Mouse (Mus musculus): ENCODE data around the gene Bcl2l2.

Bcl2l2 gene

DNA sequence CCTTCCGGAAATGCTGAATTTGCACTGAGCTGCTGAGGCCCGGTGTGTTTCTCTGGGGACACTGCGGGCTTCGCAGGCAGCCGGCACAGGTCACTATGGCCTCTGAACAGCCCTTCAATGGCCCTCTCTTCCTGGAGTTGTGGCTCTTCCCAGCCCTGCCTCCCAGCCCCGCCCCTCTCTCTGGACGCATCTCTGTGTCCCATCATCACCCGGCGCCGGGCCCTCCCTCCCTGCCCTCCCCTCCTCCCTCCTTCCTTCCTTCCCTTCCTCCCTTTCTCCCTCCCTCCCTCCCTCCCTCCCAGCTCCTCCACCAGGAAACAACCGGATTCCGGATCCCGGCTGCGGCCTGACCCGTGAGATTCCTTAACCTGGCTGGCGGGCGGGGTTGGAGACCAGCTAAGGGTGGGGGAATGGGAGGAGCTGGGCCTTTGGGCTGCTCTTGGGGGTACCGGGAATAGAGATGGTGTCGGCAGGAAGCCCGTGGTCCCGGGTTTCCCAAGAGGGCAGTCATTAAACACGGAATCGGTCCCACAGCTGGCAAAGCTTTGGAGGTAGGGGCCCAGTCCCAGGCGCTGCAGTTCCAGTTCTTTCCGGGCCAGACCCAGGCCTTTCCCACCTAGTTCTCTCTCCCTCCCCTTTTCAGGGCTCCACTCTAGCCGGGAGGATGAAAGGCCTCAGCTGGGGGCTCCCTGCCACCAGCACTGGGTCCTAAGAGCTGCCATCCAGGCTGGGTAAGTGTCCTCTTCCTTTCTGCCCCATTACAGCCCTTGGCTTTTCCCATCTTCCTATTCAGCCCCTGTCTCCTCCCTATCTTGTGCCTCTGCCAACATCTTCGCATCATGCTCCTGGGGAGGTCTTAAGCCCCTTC is at the start of gene Bcl2l2, which contains the start of gene Gm20521:
Gene Bcl2l2, plus strand, starts transcription at position 224 of the 868 bp plus-strand sequence.
Gene Gm20521, plus strand, starts transcription at position 288 of the 868 bp plus-strand sequence.
- peak; percentile 82 for DNase-seq (ENCODE audit: low spot score)

DNA sequence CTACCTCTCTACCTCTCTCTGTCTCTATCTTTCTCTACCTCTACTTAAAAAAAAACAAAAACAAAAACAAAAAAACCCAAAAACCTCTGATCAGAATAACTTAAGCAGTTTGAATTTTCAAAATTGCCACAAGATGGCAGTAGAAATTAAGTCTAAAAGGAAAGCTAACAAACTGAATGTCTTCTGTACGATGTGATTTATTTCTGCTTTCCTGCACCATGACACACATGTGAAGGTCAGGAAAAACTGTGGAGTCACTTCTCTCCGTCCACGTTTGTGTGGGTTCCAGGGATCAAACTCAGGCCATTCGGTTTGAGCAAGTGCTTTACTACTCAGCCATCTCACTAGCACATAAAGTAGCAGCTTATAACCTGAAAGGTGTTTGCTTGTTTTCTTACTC is 39.7 kb upstream of the Bcl2l2 start:
- peak; percentile 34 for DNase-seq (ENCODE audit: low spot score)

DNA sequence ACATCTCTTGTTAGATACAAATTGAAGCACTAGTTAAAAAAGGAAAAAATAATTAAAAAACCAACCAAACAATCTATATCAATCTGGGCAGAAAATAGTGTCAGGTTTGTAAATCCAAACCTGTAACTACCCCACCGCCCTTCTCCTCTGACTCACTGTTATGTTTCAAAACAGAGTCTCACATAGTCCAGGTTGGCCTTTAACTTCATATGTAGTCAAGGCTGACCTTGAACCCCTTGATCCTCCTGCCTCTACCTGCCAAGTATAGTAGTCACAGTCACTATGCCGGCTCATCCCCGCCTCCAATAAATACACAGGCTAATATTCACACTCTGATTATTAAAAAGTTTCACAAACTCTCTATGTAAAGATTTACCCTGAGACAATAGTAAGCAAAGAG is 27.5 kb upstream of the Bcl2l2 start:
- DNase-seq (ENCODE audit: low spot score): no peak

DNA sequence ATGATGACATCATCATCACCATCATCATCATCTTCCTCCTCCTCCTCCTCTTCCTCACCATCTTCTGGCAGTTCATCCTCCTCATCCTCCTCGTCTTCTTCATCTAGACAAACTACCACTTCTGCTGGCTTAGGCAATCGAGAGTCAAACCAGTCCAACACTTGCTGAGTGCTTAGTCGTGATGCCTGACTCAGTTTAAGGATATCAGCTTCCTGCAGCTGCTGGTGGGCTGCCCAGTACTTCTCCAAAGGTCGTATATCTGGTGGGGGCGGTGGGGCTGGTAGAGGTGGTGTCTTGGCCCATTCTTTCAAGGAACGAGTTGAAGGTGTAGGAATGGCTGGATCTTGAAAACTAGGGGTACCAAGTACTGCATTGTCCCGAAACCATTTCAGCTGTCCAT is 26.5 kb upstream of the Bcl2l2 start:
- DNase-seq (ENCODE audit: low spot score): no peak

DNA sequence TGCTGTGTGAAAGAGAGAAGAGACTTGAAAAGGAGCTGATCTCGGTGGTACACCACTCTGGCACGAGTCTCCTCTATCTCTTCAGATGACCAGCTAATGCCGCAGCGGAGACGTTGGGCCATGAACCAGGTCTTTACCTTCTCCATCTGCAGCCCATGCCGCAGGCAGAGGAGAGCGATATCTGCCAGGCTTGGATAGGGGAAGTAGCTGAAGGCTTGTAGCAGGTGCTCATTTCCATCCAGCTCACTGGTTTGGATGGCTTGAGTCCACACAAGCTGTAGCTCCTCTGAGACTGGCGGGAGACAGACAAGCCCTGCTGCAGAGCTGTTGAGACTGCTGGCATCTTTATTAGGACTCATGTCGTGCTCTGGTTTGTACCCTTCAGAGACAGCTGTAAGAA is 25.3 kb upstream of the Bcl2l2 start:
- no peak for DNase-seq (ENCODE audit: low spot score)

DNA sequence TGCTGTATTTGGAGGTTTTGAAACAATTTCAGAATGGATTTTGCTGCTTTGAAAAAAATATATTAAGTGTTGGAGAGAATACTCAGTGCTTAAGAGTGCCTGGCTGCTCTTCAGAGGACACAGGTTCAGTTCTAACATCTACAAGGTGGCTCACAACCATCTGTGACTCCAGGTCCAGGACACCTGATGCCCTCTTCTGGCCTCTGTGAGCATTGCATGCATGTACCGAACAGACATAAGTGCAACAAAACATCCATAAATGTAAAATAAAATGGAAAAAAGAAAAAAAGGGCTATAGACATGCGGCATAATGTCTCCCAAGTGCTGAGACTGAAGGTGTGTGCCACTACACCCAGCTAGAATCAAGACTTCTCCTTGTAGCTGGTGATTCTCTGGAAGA is 22.7 kb upstream of the Bcl2l2 start:
- DNase-seq (ENCODE audit: low spot score): peak; percentile 46

DNA sequence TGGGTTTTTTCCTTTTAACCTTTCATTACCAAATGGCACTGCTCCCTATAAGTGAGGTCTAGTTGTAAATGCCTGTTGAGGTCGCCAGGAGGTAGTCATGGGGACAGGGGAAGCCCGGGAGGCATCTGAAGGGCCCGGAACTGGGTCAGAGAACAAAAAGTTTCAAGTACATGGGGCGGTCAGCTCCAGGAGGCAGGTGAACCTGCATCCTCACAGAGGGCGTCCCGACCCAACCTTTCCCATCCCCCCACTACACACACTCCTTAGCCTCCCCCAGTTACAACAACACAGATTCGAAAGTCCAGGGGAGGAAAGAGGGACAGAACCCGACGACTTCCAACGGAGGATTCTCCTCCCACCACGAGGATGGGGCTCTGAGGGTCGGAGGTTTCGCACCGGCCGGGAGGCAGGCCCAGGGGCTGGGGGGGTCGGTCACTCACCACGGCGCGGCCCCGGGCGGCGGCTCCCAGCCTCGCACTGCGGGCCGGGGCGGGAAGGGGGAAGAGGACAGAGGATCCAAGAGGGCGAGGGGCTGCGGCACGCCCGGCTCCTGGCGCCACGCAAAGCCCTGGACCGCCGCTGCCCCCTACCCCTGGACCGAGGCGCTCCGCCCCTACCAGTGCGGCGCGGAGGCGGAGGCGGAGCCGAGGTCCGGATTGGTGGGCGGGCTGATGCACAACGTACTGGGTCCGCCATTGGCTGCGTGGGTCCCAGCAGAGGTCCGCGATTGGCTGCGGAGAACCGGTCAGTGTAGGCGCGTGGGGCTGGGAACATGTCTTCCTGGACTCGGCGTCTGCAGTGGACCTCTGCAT is 19.5 kb upstream of the Bcl2l2 start:
- peak; percentile 94 for DNase-seq (ENCODE audit: low spot score)

DNA sequence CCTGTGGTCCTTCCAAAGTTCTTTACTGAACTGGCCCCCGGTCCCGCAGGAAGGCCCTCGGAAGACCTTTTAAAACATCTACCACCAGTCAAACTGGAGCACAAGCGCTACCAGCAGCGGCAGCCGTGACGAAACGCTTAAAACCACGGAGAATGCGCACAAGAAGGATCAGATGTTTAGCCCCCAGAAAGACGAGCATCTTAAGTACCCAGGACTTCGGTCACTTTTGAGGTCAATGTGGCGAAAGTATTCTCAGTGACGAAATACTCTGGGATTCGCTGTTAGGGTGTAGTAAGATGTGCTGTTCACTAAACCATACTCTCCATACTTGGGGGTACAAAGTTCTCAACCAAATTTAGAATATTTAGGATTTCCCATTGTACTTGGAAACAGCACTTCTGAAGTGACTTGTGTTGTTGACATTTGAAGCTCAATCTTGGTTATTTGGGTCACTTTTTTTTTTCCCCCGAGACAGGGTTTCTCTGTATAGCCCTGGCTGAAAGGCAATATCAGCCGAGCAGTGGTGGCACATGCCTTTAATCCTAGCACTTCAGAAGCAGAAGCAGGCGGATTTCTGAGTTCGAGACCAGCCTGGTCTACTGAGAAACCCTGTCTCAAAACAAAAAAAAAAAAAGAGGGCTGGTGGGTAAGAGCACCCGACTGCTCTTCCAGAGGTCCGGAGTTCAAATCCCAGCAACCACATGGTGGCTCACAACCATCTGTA is 18.7 kb upstream of the Bcl2l2 start:
- DNase-seq (ENCODE audit: low spot score): no peak

DNA sequence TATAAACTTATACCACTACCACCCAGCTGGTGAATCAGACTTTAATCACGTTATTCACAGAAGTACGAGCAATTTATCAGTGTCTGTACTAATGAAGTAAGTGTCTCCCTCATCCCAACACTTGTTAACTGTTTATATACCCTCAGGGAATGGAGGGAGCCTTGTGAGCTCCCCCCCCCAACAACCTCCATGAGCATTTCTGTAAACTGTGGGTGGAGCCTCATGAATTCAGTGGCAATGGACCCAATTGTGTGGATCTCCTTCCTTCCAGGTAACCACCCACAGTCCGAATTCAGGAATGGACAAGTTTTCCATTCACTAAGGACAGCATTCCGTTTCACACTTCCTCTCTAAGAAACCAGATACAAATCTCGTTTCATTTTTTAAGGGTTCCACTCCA is 17.6 kb upstream of the Bcl2l2 start:
- no peak for DNase-seq (ENCODE audit: low spot score)

DNA sequence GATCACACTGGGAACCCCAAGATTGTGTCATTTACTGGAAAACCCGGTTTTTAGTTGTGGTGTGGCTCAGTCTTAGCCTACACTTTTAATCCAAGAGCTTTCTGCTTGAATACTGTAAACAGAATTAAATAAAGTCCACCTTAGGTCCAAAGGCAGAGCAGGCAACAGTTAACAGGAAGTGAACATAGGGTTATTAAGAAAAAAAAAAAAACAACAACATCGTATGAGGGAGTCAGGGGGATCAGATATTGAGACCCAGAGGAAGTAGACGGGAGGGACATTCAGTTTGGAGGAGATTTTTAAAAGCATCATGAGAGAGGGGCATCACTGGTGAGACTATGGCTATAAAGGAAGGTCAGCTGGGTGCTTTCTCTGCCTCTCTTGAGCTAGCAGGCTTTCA is 16.9 kb upstream of the Bcl2l2 start:
- DNase-seq (ENCODE audit: low spot score): no peak

DNA sequence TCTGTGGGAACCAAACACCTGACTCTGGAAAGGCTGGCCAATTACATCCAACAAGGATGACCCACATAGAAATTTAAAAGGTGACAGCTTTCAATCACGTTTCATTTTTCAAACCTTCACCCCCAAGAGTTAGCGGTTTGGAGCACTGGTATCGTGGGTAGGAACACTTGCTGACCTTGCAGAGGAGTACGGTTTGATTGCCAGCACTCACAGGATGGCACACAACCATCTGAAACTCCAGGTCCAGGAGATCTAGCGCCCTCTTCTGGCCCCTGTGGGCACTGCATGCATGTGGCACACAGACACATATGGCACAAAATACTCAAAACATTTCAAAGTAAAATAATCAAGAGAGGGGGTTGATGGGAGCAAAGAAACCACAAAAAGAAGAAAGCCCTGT is 16.2 kb upstream of the Bcl2l2 start:
- DNase-seq (ENCODE audit: low spot score): no peak

DNA sequence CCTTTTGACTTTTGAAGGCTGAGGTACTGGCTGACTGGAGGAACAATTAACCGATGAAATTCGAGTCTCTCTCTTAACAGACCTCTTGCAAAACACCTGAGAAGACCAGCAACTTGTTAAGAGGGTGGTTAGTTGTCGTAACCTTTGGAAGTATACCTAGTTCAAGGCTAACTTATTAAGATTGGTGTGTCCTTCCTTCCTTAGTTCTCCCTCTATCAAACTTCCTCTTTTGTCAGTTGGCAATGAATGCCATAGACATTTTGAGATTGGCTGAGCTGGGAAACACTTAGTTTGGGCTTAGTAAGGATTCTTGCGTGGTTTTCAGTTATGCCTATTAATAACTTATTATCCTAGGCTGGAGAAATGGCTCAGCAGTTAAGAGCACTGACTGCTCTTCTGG is 15.2 kb upstream of the Bcl2l2 start:
- DNase-seq (ENCODE audit: low spot score): no peak

DNA sequence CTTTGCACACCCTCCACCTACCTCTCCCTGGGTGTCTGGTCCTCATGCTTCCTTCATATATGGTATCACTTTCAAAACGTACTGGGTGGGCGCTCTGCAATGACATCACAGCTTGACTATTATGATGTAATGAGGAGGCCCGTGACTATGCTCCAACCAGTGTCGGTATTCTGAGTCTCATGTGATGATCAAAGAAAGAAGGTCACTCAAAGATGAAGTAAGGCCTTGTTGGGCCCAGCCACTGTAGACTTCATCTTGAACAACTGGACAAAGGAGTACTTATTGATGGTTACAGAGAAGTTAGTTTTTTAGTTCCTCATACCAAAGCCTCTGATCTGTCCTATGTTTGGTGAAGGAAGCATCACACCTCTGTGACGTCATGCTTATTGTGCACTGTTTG is 12.3 kb upstream of the Bcl2l2 start, which contains the start of gene Homez:
Gene Homez, minus strand, starts transcription at position 101 of the 400 bp plus-strand sequence.
- DNase-seq (ENCODE audit: low spot score): no peak

DNA sequence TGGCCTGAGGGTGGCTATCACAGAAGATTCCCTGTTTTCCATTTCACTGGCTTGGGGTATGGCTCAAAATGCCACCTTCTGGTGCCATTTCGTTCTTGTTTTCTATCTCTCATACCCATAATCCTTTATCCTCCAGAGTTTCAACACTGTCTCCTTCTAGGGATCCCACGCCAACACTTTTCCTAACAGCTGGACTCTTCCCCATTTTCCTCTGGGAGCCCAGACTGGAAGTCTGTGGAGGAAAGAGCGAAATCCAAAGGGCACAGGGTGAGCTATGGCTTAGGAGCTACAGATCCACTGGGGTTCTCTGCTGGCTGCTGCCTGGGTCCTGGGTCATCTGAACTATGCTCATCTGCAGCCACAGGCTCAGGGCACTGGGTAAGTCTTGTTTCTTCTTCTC is 9.0 kb upstream of the Bcl2l2 start:
- no peak for DNase-seq (ENCODE audit: low spot score)

DNA sequence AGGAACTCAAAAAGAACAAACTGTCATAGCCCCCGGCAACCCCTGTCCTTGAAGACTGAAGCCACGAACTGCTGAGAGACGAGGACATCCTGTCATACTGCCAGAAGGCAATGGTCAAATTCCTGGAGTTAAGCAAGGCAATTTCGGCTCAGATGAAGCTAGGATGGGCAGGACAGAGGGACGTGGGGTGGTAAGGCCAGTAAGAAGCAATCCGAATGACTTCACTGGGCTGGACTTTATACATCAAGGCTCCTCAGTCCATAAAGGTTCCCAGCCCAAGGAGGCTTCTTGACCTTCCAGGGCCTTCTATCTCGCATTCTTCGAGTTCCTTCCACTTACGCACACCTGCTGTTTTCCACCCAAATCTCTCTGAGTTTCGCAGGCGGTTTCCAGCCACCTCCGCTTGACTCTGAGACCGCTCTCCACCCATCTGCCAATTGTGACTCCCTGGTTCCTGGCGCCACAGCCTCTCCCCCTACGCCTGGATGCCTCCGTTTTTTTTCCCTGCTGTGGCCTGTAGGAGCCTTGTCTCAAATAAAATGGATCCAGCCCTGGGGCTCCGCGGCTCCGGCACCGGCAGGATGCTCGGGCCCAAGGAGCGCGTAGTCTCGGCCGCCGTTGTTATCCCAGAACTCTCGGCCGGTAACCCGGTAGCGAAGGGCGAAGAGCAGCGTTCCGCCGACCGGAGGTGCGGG is 7.2 kb upstream of the Bcl2l2 start:
- peak; percentile 23 for DNase-seq (ENCODE audit: low spot score)

DNA sequence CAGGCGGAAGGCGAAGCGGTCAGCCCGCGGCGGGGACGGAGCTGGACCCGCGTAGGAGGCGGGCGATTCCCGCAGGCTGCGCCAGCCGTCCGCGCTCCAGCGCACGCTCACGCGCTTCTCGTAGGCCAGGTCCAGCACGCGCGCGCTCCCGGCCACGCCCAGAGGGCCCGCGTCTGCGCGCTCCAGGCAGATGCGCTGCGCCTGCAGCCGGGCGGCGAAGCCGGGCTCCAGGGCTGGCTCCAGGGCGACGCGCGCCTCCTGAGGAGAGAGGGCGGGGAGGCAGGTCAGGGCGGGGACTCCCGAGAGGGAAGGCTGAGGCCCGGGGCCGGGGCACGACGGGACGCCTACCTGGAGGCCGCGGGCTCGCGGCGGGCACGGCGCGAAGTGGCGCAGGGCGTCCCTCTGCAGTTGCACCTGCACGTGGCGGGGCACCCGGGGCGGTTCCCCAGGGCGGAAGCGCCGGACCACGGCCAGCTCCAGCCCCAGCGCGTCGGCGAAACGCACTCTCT is 6.6 kb upstream of the Bcl2l2 start:
- peak; percentile 89 for DNase-seq (ENCODE audit: low spot score)

DNA sequence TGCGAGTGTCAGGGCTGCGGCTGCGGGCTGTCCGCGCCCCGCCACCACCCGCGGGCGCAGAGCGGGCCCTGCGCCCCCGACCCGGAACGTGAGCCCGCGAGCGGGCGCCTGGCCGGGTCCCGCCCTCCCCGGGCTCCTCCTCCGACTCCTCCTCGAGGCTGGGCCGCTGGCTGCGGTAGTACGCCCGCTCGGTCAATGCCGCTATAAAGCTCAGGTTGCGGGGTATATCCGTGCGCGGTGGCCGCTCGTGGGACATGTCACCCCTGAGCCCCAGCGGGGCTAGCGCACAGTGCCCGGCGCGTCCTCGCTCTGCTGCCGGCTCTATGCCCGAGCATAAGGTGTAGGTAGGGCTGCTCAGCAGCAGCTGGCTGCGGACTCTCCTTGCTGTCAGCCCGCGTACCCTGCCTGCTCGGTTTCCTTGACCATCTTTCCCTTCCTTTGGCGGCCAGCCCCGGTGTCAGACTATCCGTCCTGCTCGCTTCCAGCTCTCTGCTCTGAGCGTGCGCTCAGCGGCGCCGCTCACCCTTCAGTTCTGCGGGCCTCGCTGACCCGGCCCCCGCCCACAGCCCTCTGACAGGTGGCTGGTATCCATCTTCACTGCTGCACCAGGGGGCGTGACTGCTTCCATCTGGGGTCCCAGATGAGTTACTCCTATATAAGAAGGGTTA is 6.0 kb upstream of the Bcl2l2 start, which contains the start of gene Ppp1r3e:
Gene Ppp1r3e, minus strand, starts transcription at position 503 of the 668 bp plus-strand sequence.
- DNase-seq (ENCODE audit: low spot score): peak; percentile 55

DNA sequence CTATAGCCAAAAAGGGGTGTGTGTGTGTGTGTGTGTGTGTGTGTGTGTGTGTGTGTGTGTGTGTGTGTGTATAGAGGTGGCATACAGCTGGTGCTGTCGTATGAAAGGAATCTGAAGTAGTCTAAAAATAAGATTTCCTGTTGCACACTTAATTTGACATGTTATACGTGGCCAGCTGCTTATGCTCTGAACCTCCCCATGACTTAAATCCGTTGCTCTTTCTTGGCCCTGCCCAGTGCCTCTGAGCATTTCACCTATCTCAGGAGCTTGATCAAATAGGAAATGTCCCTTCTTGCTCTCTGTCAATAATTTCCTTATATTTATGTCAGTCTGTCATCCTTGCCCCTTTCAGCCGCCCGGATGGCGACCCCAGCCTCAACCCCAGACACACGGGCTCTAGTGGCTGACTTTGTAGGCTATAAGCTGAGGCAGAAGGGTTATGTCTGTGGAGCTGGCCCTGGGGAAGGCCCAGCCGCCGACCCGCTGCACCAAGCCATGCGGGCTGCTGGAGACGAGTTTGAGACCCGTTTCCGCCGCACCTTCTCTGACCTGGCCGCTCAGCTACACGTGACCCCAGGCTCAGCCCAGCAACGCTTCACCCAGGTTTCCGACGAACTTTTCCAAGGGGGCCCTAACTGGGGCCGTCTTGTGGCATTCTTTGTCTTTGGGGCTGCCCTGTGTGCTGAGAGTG is 990 bp downstream of the Bcl2l2 start:
- DNase-seq (ENCODE audit: low spot score): no peak

DNA sequence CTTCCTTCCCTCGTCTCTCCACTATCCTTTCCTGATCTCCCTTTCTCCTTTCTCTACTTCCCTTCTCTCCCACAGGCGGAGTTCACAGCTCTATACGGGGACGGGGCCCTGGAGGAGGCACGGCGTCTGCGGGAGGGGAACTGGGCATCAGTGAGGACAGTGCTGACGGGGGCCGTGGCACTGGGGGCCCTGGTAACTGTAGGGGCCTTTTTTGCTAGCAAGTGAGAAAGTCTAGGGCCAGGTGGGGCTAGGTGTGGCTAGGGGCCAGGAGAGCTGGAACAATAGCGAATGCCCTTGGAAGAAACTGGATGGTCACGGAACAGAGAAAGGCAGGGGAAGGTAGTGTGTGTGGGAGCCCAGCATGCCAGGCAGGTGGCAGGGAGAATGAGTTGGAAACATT is 2.1 kb downstream of the Bcl2l2 start:
- DNase-seq (ENCODE audit: low spot score): no peak

DNA sequence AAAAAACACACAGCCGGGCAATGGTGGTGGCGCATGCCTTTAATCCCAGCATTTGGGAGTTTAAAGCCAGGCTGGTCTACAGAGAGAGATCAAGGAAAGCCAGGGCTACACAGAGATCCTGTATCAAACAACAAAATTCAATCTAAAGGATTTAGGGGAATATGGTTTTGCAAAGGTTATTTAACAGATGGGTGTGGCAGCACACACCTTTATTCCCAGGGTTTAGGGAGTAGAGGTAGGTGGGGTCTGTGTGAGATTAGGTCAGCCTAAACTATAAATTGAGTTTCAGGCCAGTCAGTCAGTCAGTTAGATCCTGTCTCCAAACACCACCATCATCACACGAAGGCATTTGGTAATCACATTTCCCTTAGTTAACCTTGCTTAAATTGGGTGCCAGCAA is 9.0 kb downstream of the Bcl2l2 start, which contains the start of gene Pabpn1:
Gene Pabpn1, plus strand, starts transcription at position 301 of the 400 bp plus-strand sequence.
- DNase-seq (ENCODE audit: low spot score): no peak

All from lung, postnatal 25 days (tissue).